In genomic region chr7:24534301-24534700, GRCm38 (mm10) we compare ENCODE assay signal across 12 mouse cellular contexts. TPM values are rescaled to one million over a fixed set of nuclear protein-coding genes. Genes with fewer than 3 reads are reported as not detected.
DNase-seq lines count a peak whose midpoint lies in the region; ATAC-seq and TF ChIP-seq lines count a peak whose summit lies in the region.
"Had no signal": no experiment of that assay in that cellular context is flagged by ENCODE, and none has a peak within 500 bp of the region (broad histone marks: within the 10 kb centered on the region; RNA-seq: fewer than 3 reads in every experiment).

No protein-coding gene starts in this region.

- no peak overlapping the region for H3K9ac ChIP-seq in lung, embryonic 14.5 days
- no peak overlapping the region for H3K9ac ChIP-seq in lung, postnatal 0 days (replicated peaks; ENCODE audit: low read depth)
- peak overlapping the region; percentile 43; the same call in 1 of the 2 replicates for H3K9ac ChIP-seq in hindbrain, embryonic 16.5 days (ENCODE audit: low read depth, low read length)
- H3K9ac ChIP-seq in neural tube, embryonic 13.5 days, result peak overlapping the region; percentile 62
- no peak overlapping the region for H3K9ac ChIP-seq in intestine, embryonic 16.5 days (ENCODE audit: low read depth, low read length)

- no peaks in the 10 kb centered on the region for H3K27me3 ChIP-seq in lung, embryonic 14.5 days (ENCODE audit: insufficient read depth, low read length)
- no peaks in the 10 kb centered on the region for H3K27me3 ChIP-seq in lung, postnatal 0 days (replicated peaks; ENCODE audit: insufficient read depth, low read length)
- no peaks in the 10 kb centered on the region for H3K27me3 ChIP-seq in hindbrain, embryonic 16.5 days (replicated peaks; ENCODE audit: control insufficient read depth, insufficient read depth, low read length)
- peaks cover 9% of the 10 kb centered on the region for H3K27me3 ChIP-seq in neural tube, embryonic 13.5 days
- no peaks in the 10 kb centered on the region for H3K27me3 ChIP-seq in intestine, embryonic 16.5 days (replicated peaks; ENCODE audit: control insufficient read depth, insufficient read depth, low read length)
- H3K27me3 ChIP-seq: Patski had no signal

- 0 out of 2 replicates have a peak, but pooled peaks cover under 1% of the 10 kb centered on the region for H3K4me1 ChIP-seq in lung, embryonic 14.5 days (ENCODE audit: insufficient read depth)
- peaks cover 4% of the 10 kb centered on the region; the same call in 1 of the 2 replicates for H3K4me1 ChIP-seq in lung, postnatal 0 days (ENCODE audit: insufficient read depth, low read depth, low read length)
- peaks cover 31% of the 10 kb centered on the region for H3K4me1 ChIP-seq in hindbrain, embryonic 16.5 days (ENCODE audit: control insufficient read depth, insufficient read depth, low read depth, low read length)
- H3K4me1 ChIP-seq in neural tube, embryonic 13.5 days (replicated peaks), result peaks cover 47% of the 10 kb centered on the region
- peaks cover 14% of the 10 kb centered on the region for H3K4me1 ChIP-seq in intestine, embryonic 16.5 days (ENCODE audit: control insufficient read depth, insufficient read depth, low read length)

- peak; percentile 28 for DNase-seq in embryo, embryonic 11 days
- no peak for DNase-seq in embryo, embryonic 10 days (ENCODE audit: low spot score)
- DNase-seq in lung, embryonic 14.5 days, result peak; percentile 15
- DNase-seq in lung, postnatal 0 days (ENCODE audit: low spot score), result no peak
- DNase-seq in adipocyte (ENCODE audit: low spot score), result no peak

- no peak for ATAC-seq in lung, embryonic 14.5 days (ENCODE audit: insufficient read depth)
- ATAC-seq in lung, postnatal 0 days, result no peak
- ATAC-seq in hindbrain, embryonic 16.5 days, result no peak
- no peak for ATAC-seq in neural tube, embryonic 13.5 days (ENCODE audit: low read depth)
- no peak for ATAC-seq in intestine, embryonic 16.5 days
- ATAC-seq: Patski had no signal

- no peaks in the 10 kb centered on the region for H3K9me3 ChIP-seq in lung, embryonic 14.5 days (ENCODE audit: low read depth, low read length)
- no peaks in the 10 kb centered on the region for H3K9me3 ChIP-seq in lung, postnatal 0 days (ENCODE audit: low read length)
- no peaks in the 10 kb centered on the region for H3K9me3 ChIP-seq in hindbrain, embryonic 16.5 days (ENCODE audit: control insufficient read depth, low read length)
- H3K9me3 ChIP-seq in neural tube, embryonic 13.5 days, result no peaks in the 10 kb centered on the region
- no peaks in the 10 kb centered on the region for H3K9me3 ChIP-seq in intestine, embryonic 16.5 days (ENCODE audit: control insufficient read depth, low read length)

- TF ChIP-seq CTCF in lung, embryonic 14.5 days (IDR thresholded peaks at IDR 0.05; ENCODE audit: low read depth), result no peak
- TF ChIP-seq CTCF in lung, postnatal 0 days (IDR thresholded peaks at IDR 0.05), result no peak

- H3K27ac ChIP-seq in lung, embryonic 14.5 days (ENCODE audit: low read depth), result no peak overlapping the region
- no peak overlapping the region for H3K27ac ChIP-seq in lung, postnatal 0 days (ENCODE audit: low read length)
- no peak overlapping the region for H3K27ac ChIP-seq in hindbrain, embryonic 16.5 days (ENCODE audit: low read depth, low read length)
- H3K27ac ChIP-seq in neural tube, embryonic 13.5 days (replicated peaks), result no peak overlapping the region
- no peak overlapping the region for H3K27ac ChIP-seq in intestine, embryonic 16.5 days (ENCODE audit: low read length)
- H3K27ac ChIP-seq: macrophage had no signal

- peak overlapping the region; percentile 18; the same call in 1 of the 2 replicates for H3K4me2 ChIP-seq in lung, embryonic 14.5 days
- no peak overlapping the region for H3K4me2 ChIP-seq in lung, postnatal 0 days (replicated peaks; ENCODE audit: low read depth, low read length)
- peak overlapping the region; percentile 37 for H3K4me2 ChIP-seq in hindbrain, embryonic 16.5 days (ENCODE audit: low read length)
- H3K4me2 ChIP-seq in neural tube, embryonic 13.5 days, result peak overlapping the region; percentile 40
- no peak overlapping the region for H3K4me2 ChIP-seq in intestine, embryonic 16.5 days (ENCODE audit: low read depth, low read length)

- no peak overlapping the region for H3K4me3 ChIP-seq in lung, embryonic 14.5 days (ENCODE audit: low read depth, low read length)
- H3K4me3 ChIP-seq in lung, postnatal 0 days (ENCODE audit: low read depth, low read length), result no peak overlapping the region
- H3K4me3 ChIP-seq in hindbrain, embryonic 16.5 days (ENCODE audit: low read length), result peak overlapping the region; percentile 8
- peak overlapping the region; percentile 22 for H3K4me3 ChIP-seq in neural tube, embryonic 13.5 days
- H3K4me3 ChIP-seq in intestine, embryonic 16.5 days (ENCODE audit: low read length), result no peak overlapping the region

- no peak for TF ChIP-seq EP300 in lung, postnatal 0 days (IDR thresholded peaks at IDR 0.05)

- 45% methylated on average over 19 of the region's 19 CpGs for WGBS in lung, embryonic 14.5 days
- 56% methylated on average over 14 of the region's 19 CpGs for WGBS in lung, postnatal 0 days
- WGBS in hindbrain, embryonic 16.5 days, result 34% methylated on average over 19 of the region's 19 CpGs
- 29% methylated on average over 19 of the region's 19 CpGs for whole genome bisulfite sequencing in neural tube, embryonic 13.5 days
- WGBS in intestine, embryonic 16.5 days, result 55% methylated on average over 19 of the region's 19 CpGs

- peaks cover 33% of the 10 kb centered on the region for H3K36me3 ChIP-seq in lung, embryonic 14.5 days (ENCODE audit: insufficient read depth)
- peaks cover 8% of the 10 kb centered on the region; the same call in 1 of the 2 replicates for H3K36me3 ChIP-seq in lung, postnatal 0 days (ENCODE audit: insufficient read depth, low read length)
- peaks cover 29% of the 10 kb centered on the region for H3K36me3 ChIP-seq in hindbrain, embryonic 16.5 days (ENCODE audit: control insufficient read depth, insufficient read depth, low read length)
- peaks cover 44% of the 10 kb centered on the region for H3K36me3 ChIP-seq in neural tube, embryonic 13.5 days
- H3K36me3 ChIP-seq in intestine, embryonic 16.5 days (ENCODE audit: control insufficient read depth, insufficient read depth, low read length), result peaks cover 19% of the 10 kb centered on the region

RNA-seq across cellular contexts. Expression of gene Irgq, which starts 3.8 kb away (rescaled TPM):
- 8.0 and 9.3 TPM in 2 replicates for polyA plus RNA-seq in lung, embryonic 14.5 days (2014; fragmentation: Nextera tagmentation; extraction: Ambion mirVana)
- 3.5 and 4.0 TPM in 2 replicates for polyA plus RNA-seq in lung, postnatal 0 days (2015; fragmentation: Nextera tagmentation; extraction: Ambion mirVana)
- 19.2 and 24.7 TPM in 2 replicates for polyA plus RNA-seq in hindbrain, embryonic 16.5 days (2015; fragmentation: Nextera tagmentation; extraction: Ambion mirVana)
- 20.9 and 21.2 TPM in 2 replicates for polyA plus RNA-seq in neural tube, embryonic 13.5 days (2015; fragmentation: Nextera tagmentation; extraction: Ambion mirVana)
- 3.3 and 4.1 TPM in 2 replicates for polyA plus RNA-seq in intestine, embryonic 16.5 days (2015; fragmentation: Nextera tagmentation; extraction: Ambion mirVana)

RNA-seq across cellular contexts. Expression of gene Pinlyp, which starts 11.6 kb away (rescaled TPM):
- polyA plus RNA-seq in lung, embryonic 14.5 days (2014; fragmentation: Nextera tagmentation; extraction: Ambion mirVana), result not detected in 2 replicates
- 0.19 and 0.39 TPM in 2 replicates for polyA plus RNA-seq in lung, postnatal 0 days (2015; fragmentation: Nextera tagmentation; extraction: Ambion mirVana)
- not detected in 2 replicates for polyA plus RNA-seq in hindbrain, embryonic 16.5 days (2015; fragmentation: Nextera tagmentation; extraction: Ambion mirVana)
- polyA plus RNA-seq in neural tube, embryonic 13.5 days (2015; fragmentation: Nextera tagmentation; extraction: Ambion mirVana), result not detected in 2 replicates
- polyA plus RNA-seq in intestine, embryonic 16.5 days (2015; fragmentation: Nextera tagmentation; extraction: Ambion mirVana), result 0.16 TPM in 1 of 2 replicates, not detected in the other
- polyA plus RNA-seq: heart, postnatal 0 days; large intestine, adult 2 months; macrophage had no signal

RNA-seq across cellular contexts. Expression of gene Xrcc1, which starts 11.8 kb away (rescaled TPM):
- polyA plus RNA-seq in lung, embryonic 14.5 days (2014; fragmentation: Nextera tagmentation; extraction: Ambion mirVana), result 96.6 and 121 TPM in 2 replicates
- 35.4 and 37.0 TPM in 2 replicates for polyA plus RNA-seq in lung, postnatal 0 days (2015; fragmentation: Nextera tagmentation; extraction: Ambion mirVana)
- polyA plus RNA-seq in hindbrain, embryonic 16.5 days (2015; fragmentation: Nextera tagmentation; extraction: Ambion mirVana), result 63.8 and 74.3 TPM in 2 replicates
- 66.3 and 79.2 TPM in 2 replicates for polyA plus RNA-seq in neural tube, embryonic 13.5 days (2015; fragmentation: Nextera tagmentation; extraction: Ambion mirVana)
- 79.8 and 88.1 TPM in 2 replicates for polyA plus RNA-seq in intestine, embryonic 16.5 days (2015; fragmentation: Nextera tagmentation; extraction: Ambion mirVana)

RNA-seq across cellular contexts. Expression of gene AC161166.1, which starts 22.0 kb away (rescaled TPM):
- 0.32 and 0.47 TPM in 2 replicates for polyA plus RNA-seq in lung, embryonic 14.5 days (2014; fragmentation: Nextera tagmentation; extraction: Ambion mirVana)
- polyA plus RNA-seq in lung, postnatal 0 days (2015; fragmentation: Nextera tagmentation; extraction: Ambion mirVana), result 0.06 and 0.10 TPM in 2 replicates
- 1.0 and 1.1 TPM in 2 replicates for polyA plus RNA-seq in hindbrain, embryonic 16.5 days (2015; fragmentation: Nextera tagmentation; extraction: Ambion mirVana)
- 1.1 and 1.5 TPM in 2 replicates for polyA plus RNA-seq in neural tube, embryonic 13.5 days (2015; fragmentation: Nextera tagmentation; extraction: Ambion mirVana)
- 0.13 and 0.20 TPM in 2 replicates for polyA plus RNA-seq in intestine, embryonic 16.5 days (2015; fragmentation: Nextera tagmentation; extraction: Ambion mirVana)
- polyA plus RNA-seq: large intestine, adult 2 months; macrophage had no signal

RNA-seq across cellular contexts. Expression of gene Zfp428, which starts 27.5 kb away (rescaled TPM):
- 36.2 and 37.7 TPM in 2 replicates for polyA plus RNA-seq in lung, embryonic 14.5 days (2014; fragmentation: Nextera tagmentation; extraction: Ambion mirVana)
- 13.1 and 17.0 TPM in 2 replicates for polyA plus RNA-seq in lung, postnatal 0 days (2015; fragmentation: Nextera tagmentation; extraction: Ambion mirVana)
- 272 and 277 TPM in 2 replicates for polyA plus RNA-seq in hindbrain, embryonic 16.5 days (2015; fragmentation: Nextera tagmentation; extraction: Ambion mirVana)
- 243 and 251 TPM in 2 replicates for polyA plus RNA-seq in neural tube, embryonic 13.5 days (2015; fragmentation: Nextera tagmentation; extraction: Ambion mirVana)
- polyA plus RNA-seq in intestine, embryonic 16.5 days (2015; fragmentation: Nextera tagmentation; extraction: Ambion mirVana), result 26.3 and 26.6 TPM in 2 replicates

Comparison
In these comparisons a context has a peak if more than half of its experiments do, and no peak if none do; other contexts are left out.
1. DNase-seq: peak in embryo, embryonic 11 days (single experiment) and lung, embryonic 14.5 days (single experiment); none in embryo, embryonic 10 days (single experiment), lung, postnatal 0 days (single experiment) and adipocyte (single experiment).
2. H3K4me2 ChIP-seq: peak in lung, embryonic 14.5 days (single experiment), hindbrain, embryonic 16.5 days (single experiment) and neural tube, embryonic 13.5 days (single experiment); none in lung, postnatal 0 days (single experiment) and intestine, embryonic 16.5 days (single experiment).
3. H3K4me3 ChIP-seq: peak in hindbrain, embryonic 16.5 days (single experiment) and neural tube, embryonic 13.5 days (single experiment); none in lung, embryonic 14.5 days (single experiment), lung, postnatal 0 days (single experiment) and intestine, embryonic 16.5 days (single experiment).
4. H3K9ac ChIP-seq: peak in hindbrain, embryonic 16.5 days (single experiment) and neural tube, embryonic 13.5 days (single experiment); none in lung, embryonic 14.5 days (single experiment), lung, postnatal 0 days (single experiment) and intestine, embryonic 16.5 days (single experiment).